Mouse (Mus musculus) midbrain, postnatal 0 days (tissue): ENCODE results near the gene Rpl18a. TPM values are rescaled to one million over a fixed set of nuclear protein-coding genes. Genes with fewer than 3 reads are reported as not detected.

Experiments used
- ATAC-seq: fragments of 200-750 bp; cut with Nextera tagmentation; 2 replicates; pipeline ENCODE4 v1.8.0; 2017; ENCODE audit warnings: moderate number of reproducible peaks, mild to moderate bottlenecking, moderate TSS enrichment, moderate library complexity; ENCODE audit not compliant: low FRiP score
- DNase-seq: peaks from one replicate; pipeline ENCODE4 v3.0.0-alpha.2; 2015; ENCODE audit warnings: low spot score
- H3K27ac ChIP-seq: fragments of 300-500 bp; sonication (generic); 2 replicates; pipeline ENCODE4 v1.5.1; 2014; ENCODE audit warnings: low read depth, mild to moderate bottlenecking, low read length, mixed read lengths
- H3K27me3 ChIP-seq: fragments of 300-500 bp; sonication (generic); 2 replicates; pipeline ENCODE4 v1.6.1; 2014; ENCODE audit warnings: low read length, control low read depth, mixed read lengths; ENCODE audit not compliant: insufficient read depth
- H3K36me3 ChIP-seq: fragments of 300-500 bp; sonication (generic); 2 replicates; pipeline ENCODE4 v1.6.1; 2014; ENCODE audit warnings: low read length, control low read depth, mixed read lengths; ENCODE audit not compliant: insufficient read depth
- H3K4me1 ChIP-seq: fragments of 300-500 bp; sonication (generic); 2 replicates; pipeline ENCODE4 v1.6.1; 2014; ENCODE audit warnings: mild to moderate bottlenecking, control low read depth, antibody characterized with exemption, low read length, mixed read lengths; ENCODE audit not compliant: insufficient read depth
- H3K4me2 ChIP-seq: fragments of 300-500 bp; sonication (generic); 2 replicates; pipeline ENCODE4 v1.6.1; 2014; ENCODE audit warnings: low read depth, mild to moderate bottlenecking, low read length, mixed read lengths; ENCODE audit not compliant: poor library complexity, severe bottlenecking
- H3K4me3 ChIP-seq: fragments of 300-500 bp; sonication (generic); 2 replicates; pipeline ENCODE4 v1.5.1; 2014; ENCODE audit warnings: low read depth, mild to moderate bottlenecking, low read length, moderate library complexity
- H3K9ac ChIP-seq: fragments of 300-500 bp; sonication (generic); replicated peaks from 2 replicates; pipeline ENCODE4 v1.6.1; 2014; ENCODE audit warnings: mild to moderate bottlenecking, low read length, moderate library complexity, mixed read lengths; ENCODE audit not compliant: poor library complexity, severe bottlenecking
- H3K9me3 ChIP-seq: fragments of 300-500 bp; sonication (generic); 2 replicates; pipeline ENCODE4 v1.6.1; 2016; ENCODE audit warnings: low read length, control low read depth
- CTCF ChIP-seq: IDR thresholded peaks from 2 replicates; pipeline ENCODE4 v1.5.1; 2016; ENCODE audit warnings: antibody characterized with exemption, mild to moderate bottlenecking
- WGBS: fragments of 180-500 bp; shearing (Covaris S2); extraction: QIAGEN DNeasy Blood & Tissue Kit; methylation state at CpG from one replicate; pipeline ENCODE4 v1.1.7; 2014; 5-methylcytosine and 5-hydroxymethylcytosine counted together
- polyA plus RNA-seq: library from polyadenylated mRNA; unstranded; fragments of >200 nt; fragmentation: Nextera tagmentation; extraction: Ambion mirVana; gene quantifications from 2 replicates; pipeline ENCODE4 v1.2.1, GENCODE M21; 2015
- total RNA-seq: library from RNA; depleted of rRNA; stranded (reverse); fragments of >200 nt; gene quantifications from 2 replicates; pipeline ENCODE4 v1.2.3, GENCODE M21; 2014

Rpl18a gene
- total and polyA plus RNA-seq, 2 experiments from 2014 or later: 1,819 to 2,285 TPM

DNA sequence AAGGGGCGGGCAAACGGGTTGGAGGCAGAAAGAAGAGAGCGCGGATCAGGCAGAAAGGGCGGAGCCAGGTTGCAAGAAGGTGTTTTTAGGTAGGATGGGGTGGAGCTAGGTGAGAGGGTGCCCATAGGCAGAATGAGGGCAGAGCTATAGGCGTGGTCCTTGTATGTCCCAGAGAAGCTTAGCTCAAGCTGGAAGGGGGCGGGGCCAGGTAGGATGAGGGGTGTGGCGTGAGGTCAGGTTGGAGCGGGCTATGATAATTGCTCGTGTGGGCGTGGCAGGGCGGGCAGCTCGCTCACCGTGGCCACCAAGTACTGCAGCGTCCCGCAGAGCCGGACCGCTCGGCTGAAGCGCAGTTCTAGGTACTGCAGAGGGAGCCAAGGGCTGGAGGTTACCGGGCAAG, 5.9 kb downstream of the Rpl18a start:
- Histone ChIP-seq H3K4me3 (no peak overlapping the region), H3K9me3 (no peaks in the 10 kb centered on the region), H3K27ac (no peak overlapping the region), H3K27me3 (peaks cover 20% of the 10 kb centered on the region), H3K36me3 (peaks cover 21% of the 10 kb centered on the region), H3K4me2 (no peak overlapping the region), H3K4me1 (0 out of 2 replicates have a peak, but pooled peaks cover 2% of the 10 kb centered on the region), H3K9ac (no peak overlapping the region)
- ATAC-seq (no peak), DNase-seq (no peak)
- 21% methylated on average over 21 of the region's 21 CpGs for WGBS
- TF ChIP-seq CTCF: no peak

DNA sequence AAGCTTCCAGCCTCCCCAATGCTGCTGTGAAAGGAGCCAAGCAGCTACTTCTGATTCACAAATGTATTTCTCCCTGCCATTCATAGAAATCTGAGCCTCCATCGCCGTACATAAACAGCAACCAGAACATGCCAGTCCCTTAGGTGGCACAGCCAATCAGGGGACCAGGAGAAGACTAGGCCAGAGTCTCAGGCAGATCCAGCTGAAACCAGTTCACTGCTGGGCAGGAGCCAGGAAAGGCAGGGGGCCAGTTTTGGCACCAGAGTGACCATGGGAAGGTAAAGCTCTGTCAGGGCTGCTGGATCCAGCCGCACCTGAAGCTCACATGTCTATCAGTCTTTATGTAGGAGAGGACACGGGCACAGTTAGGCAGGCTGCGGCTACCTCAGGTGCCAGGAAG, 6.6 kb downstream of the Rpl18a start:
- DNase-seq (no peak), ATAC-seq (no peak)
- peaks cover 21% of the 10 kb centered on the region for H3K36me3 ChIP-seq
- 93% methylated on average over 5 of the region's 5 CpGs for WGBS
- H3K9ac ChIP-seq: no peak overlapping the region
- TF ChIP-seq CTCF: no peak
- H3K9me3 ChIP-seq: no peaks in the 10 kb centered on the region
- H3K4me2 ChIP-seq: no peak overlapping the region
- H3K27ac ChIP-seq: no peak overlapping the region
- no peak overlapping the region for H3K4me3 ChIP-seq
- peaks cover 20% of the 10 kb centered on the region for H3K27me3 ChIP-seq
- no peaks in the 10 kb centered on the region for H3K4me1 ChIP-seq

DNA sequence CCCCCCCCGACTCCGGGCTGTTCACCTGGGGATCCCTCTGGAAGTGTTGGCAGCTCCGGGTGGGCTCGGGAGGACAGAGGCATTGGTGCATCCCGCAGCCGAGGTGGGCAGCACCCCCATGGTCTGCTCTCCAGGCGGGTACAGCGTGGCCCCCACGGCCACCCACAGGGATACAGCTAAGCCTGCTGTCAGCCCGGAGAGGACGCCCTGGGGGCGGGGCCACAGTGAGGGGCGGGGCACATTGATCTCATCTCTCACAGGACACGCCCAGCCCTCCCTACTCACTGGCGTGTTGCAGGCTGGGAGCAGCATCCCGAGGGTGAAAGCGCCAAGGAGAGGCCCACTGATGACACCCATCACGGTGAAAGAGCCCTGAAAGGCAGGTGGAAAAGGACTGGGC, 9.5 kb downstream of the Rpl18a start:
- ATAC-seq: no peak
- no peak for DNase-seq
- H3K4me2 ChIP-seq: no peak overlapping the region

DNA sequence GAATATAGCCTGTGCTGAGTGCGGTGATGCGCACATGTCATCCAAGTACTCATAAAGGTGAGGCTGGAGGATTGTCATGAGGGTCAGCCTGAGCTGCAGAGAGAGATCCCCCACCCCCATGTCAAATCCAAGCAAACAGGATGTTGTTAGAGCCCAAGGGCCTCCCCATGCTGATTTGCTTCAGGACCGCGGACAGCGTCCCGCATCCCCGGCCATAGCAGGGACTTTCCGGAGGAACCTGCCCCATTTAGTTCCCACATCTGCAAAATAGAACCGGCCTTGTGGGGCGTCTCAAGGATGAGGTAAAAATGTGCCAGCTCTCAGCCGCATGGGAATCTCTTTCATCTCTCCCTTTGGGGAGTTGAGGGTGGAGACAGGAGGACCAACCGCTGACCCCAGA, 11.6 kb downstream of the Rpl18a start:
- H3K4me1 ChIP-seq: no peaks in the 10 kb centered on the region
- no peak for TF ChIP-seq CTCF
- 21% methylated on average over 12 of the region's 12 CpGs for WGBS
- H3K4me3 ChIP-seq: no peak overlapping the region
- DNase-seq (no peak), ATAC-seq (no peak)
- H3K4me2 ChIP-seq: no peak overlapping the region
- H3K9ac ChIP-seq: no peak overlapping the region
- H3K36me3 ChIP-seq: no peaks in the 10 kb centered on the region
- no peaks in the 10 kb centered on the region for H3K27me3 ChIP-seq
- no peak overlapping the region for H3K27ac ChIP-seq
- H3K9me3 ChIP-seq: no peaks in the 10 kb centered on the region

More for the DNA sequence above, 9.5 kb downstream of the Rpl18a start:
- no peaks in the 10 kb centered on the region for H3K4me1 ChIP-seq
- 5% methylated on average over 16 of the region's 18 CpGs for WGBS
- no peak for TF ChIP-seq CTCF
- H3K27ac ChIP-seq: no peak overlapping the region
- H3K27me3 ChIP-seq: peaks cover 13% of the 10 kb centered on the region; the same call in 1 of the 2 replicates
- H3K9ac ChIP-seq: no peak overlapping the region
- H3K36me3 ChIP-seq: no peaks in the 10 kb centered on the region
- no peaks in the 10 kb centered on the region for H3K9me3 ChIP-seq
- no peak overlapping the region for H3K4me3 ChIP-seq

GRCm38 (mm10) chr8:70884683-70885082, 12.5 kb downstream of the Rpl18a start:
- DNase-seq: no peak
- no peaks in the 10 kb centered on the region for H3K4me1 ChIP-seq
- WGBS: 89% methylated on average over 10 of the region's 10 CpGs
- no peak overlapping the region for H3K4me3 ChIP-seq
- ATAC-seq: no peak
- H3K27me3 ChIP-seq: no peaks in the 10 kb centered on the region
- no peak overlapping the region for H3K27ac ChIP-seq
- no peak for TF ChIP-seq CTCF
- H3K4me2 ChIP-seq: no peak overlapping the region
- no peaks in the 10 kb centered on the region for H3K36me3 ChIP-seq
- H3K9me3 ChIP-seq: no peaks in the 10 kb centered on the region
- no peak overlapping the region for H3K9ac ChIP-seq

- H3K4me1 ChIP-seq: no peaks in the 10 kb centered on the region
- no peaks in the 10 kb centered on the region for H3K36me3 ChIP-seq
- H3K9ac ChIP-seq: no peak overlapping the region
- DNase-seq (no peak), ATAC-seq (no peak)
- no peak overlapping the region for H3K4me3 ChIP-seq
- H3K27ac ChIP-seq: no peak overlapping the region
- H3K4me2 ChIP-seq: no peak overlapping the region
- 77% methylated on average over 4 of the region's 4 CpGs for WGBS
- no peaks in the 10 kb centered on the region for H3K9me3 ChIP-seq
- TF ChIP-seq CTCF: no peak
- H3K27me3 ChIP-seq: no peaks in the 10 kb centered on the region
Observed at GRCm38 (mm10) chr8:70884186-70884585, 13.0 kb downstream of the Rpl18a start.
